Mouse (Mus musculus) ES-CJ7 (cell line): ENCODE results near the gene Aanat.

ENCODE experiments used
- DNase-seq: peaks from one replicate; pipeline ENCODE4 v3.0.0; 2011; ENCODE audit warnings: low read depth, low spot score

Aanat gene

GRCm38 (mm10) chr11:116586310-116586709 lies at the start of gene Aanat:
Gene Aanat (plus strand): TSS chr11:116586432.
- peak; percentile 78 for DNase-seq

GRCm38 (mm10) chr11:116536685-116537084 lies 49.5 kb upstream of the Aanat start:
- DNase-seq, result no peak

GRCm38 (mm10) chr11:116537388-116537787 lies 48.8 kb upstream of the Aanat start:
- DNase-seq, result no peak

DNA sequence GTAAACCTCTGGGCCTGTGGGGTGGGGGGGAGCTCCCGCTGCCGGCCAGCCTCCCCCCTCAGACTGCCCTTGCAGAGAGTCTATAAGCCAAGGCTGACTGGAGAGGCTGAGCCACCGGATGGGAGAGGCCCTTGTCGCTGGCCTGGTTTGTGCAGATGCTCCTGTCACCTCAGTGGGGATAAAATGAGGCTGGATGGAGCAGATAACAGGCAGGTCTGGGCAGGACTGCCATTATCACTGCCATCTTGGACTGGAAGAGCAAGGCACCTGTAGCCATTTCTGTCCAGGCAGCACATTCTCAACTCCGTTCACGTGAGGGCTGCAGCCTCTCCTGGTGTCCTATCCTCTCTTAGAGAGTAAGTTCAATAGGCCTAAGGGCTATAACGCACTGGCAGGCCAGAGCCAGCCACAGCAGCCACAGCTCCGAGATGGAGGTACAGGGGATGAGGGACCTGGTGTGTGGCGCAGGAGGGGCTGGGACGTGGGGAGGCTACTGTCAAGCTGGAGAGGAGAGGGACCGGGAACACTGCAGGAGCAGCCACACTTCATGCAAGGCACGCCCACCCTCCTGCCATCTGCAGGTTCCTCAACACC lies 48.0 kb upstream of the Aanat start:
- no peak for DNase-seq

DNA sequence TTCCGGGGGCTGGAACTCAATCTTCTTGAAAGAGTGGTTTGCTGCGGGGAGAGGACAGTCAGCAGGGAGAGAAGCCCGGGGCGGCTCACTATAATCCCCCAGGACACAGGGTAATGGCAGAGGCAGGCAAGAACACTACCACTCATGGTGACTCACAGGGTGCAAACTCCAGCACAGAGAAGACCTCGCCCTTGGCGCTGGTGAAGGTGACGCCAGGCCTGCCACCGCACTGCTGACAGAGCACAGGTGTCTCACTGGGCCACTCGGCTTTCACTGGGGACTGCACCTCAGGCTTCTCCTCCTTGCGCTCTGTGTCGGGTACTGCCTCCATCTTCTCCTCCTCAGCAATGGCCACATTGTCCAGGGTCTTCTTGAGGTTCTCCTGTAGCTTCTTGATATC lies 45.0 kb upstream of the Aanat start:
- no peak for DNase-seq

DNA sequence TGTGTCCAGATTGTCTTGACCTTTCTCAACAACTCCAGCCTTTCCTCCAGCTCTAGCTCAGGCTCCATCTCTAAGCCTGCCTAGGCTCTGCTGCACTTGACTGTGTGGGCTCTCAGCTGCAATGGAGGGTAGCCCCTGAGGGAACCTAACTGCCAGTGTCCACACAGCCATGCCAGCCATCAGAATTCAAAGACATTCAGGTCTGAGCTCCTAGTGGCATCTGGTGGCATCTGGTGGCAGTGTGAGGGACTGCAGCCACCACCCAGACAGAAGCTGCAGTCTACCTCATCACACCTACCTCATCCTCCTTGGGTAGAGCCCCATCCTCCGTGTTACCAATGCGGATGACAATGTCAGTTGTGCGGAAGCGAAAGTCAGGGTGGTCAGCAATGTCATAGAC lies 43.1 kb upstream of the Aanat start:
- DNase-seq, result peak; percentile 38

DNA sequence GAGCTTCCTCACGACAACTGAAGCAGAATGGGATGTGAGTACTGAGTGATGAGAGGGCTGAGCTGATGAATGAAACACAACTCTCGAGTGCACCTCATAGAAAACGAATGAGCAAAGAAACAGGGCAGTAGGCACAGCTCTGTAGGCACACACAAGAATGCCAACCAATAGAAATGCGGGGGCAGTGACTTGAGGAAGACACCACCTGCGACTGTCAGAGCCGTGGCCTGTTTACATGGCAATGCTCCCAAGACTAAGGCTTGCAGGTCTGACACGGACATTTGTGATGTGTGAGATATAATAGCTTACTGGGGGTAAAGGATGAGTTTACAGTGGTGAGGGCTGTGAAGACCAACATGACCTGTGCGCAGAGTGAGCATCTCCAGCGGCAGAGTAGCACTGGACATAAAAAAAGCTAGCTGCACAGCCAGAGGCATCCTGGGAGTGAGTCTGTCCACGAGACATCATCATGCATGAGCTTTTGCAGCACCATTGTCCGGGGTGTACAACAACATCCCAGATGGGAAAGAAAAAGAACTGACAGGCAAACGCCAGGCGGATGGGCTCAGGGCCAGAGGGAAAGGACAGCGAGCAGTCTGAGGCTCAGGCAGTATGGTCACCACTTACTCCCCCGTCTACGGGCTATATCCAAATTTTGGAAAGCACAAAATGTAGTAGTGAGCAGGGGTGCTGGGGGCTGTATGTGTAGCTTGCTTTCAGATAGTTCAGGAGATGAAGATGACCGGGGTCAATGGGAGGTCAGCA lies 38.8 kb upstream of the Aanat start:
- no peak for DNase-seq

DNA sequence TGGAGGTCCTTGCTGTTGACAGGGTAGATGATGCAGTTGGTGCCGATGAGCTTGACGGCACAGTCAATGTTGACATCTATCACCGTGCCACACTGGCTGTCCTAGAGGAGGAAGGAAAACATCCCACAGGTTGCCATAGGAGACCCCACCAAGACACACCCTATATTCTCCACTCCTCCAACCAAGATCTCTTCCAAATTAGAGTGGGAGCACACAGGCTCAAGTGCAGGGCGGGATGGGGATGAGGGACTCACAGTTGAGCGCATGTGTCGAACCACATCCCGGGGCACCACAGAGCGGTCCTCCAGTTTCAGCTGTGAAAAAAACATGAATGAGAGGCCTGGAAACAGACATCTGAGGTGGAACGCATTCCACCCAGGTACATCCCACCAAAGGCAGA lies 37.5 kb upstream of the Aanat start:
- no peak for DNase-seq

DNA sequence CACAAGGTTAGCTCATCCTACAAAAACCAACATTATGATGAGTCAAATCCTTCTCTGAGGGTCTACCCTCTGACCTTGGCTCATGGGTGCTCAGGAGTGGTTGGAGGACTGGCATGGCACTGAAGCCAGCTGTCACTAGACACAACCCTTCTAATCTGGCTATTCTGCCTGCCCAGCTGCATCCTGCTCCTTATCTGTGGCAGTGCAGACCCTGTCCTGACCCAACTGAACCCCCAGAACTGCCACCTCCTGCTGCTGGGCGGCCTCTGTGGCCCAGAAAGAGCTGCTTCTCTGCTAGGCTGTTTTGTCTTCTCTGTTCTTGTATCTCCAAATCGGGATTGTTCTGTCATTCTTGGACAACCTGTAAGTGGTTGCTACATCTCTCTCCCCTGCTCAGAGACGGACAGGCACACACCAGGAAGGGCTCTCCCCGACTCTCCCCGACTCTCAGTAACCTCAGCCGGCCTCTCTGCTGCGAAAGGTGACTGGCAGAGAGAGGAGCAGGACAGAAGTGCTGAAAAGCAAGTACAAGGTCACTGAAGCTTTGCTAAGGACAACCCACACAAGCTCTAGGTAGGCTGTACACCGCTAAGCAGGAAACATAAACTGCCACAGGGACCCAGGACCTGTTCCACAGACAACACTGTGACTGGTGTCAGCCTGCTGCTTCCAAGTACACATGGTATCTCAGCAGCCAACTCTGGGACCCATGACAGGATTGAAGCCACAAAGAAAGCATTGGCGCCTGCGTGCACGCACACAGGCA lies 36.8 kb upstream of the Aanat start:
- no peak for DNase-seq

DNA sequence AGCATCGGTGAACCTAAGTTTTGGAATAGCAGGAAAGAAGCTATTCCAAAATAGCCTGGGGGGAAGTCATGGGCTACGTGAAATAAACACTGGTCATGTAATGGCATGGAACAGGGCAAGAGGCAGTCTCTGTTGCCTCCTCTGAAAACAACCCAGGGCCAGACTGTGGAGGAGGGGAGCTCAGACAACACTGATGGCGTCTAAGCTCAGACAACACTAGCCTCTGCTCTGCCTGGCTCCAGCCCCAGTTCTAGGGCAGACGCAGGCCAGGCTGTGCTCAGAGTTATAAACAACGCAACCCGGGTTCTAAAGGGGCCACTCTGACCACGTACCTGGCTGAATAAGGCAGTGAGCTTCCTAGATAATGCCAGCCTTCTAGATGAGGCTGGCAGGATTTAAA lies 35.5 kb upstream of the Aanat start:
- no peak for DNase-seq

DNA sequence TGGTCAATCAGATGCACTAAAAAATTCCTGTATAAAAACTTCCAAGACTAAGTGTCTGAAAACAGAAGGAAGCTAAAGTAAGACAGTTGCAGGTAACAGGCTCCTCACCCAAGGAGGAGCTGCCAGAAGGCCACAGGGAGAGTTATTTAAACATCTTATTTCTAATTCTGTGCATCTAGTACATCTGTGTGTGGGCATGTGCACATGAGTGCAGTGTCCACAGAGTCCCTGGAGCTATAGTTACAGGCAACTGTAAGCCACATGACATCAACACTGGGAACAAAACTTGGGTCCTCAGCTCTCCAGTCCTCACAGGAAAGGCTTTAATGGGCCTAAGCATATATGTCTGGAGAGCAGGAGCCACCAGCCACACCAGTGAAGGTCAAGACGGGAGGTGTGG lies 34.0 kb upstream of the Aanat start:
- no peak for DNase-seq

DNA sequence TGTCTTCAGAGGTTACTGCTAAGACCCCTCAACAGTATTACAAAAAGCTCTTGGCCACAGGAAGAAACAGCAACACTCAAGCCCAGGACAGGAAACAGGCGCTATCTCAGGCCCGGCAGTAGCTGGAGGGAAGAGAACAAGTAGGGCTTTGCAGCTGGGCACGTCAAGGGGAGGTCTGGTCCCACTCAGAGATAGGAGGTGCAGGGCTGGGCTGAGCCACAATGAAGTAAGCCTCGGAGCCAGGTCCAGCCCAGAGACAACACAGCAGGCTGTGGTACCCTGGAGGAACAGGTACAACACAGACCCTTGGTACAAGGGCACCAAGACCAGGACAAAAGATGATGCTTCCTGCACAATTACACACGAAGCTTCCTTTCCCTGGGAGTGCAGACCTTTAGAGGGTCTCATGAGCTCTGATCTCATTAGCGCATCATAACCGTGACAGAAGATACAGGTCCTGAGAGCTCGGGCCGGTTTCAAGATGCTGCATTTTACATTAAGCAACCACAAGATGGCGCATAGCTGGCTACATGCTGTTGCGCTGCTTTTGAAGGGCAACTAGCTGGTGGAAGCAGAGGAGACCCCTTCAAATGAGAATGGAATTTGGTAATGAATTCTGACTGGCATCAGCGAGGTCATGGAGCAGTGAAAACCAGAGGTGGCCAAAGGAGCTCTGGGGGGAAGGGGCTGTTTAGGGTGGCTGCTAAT lies 31.9 kb upstream of the Aanat start:
- peak; percentile 79 for DNase-seq

DNA sequence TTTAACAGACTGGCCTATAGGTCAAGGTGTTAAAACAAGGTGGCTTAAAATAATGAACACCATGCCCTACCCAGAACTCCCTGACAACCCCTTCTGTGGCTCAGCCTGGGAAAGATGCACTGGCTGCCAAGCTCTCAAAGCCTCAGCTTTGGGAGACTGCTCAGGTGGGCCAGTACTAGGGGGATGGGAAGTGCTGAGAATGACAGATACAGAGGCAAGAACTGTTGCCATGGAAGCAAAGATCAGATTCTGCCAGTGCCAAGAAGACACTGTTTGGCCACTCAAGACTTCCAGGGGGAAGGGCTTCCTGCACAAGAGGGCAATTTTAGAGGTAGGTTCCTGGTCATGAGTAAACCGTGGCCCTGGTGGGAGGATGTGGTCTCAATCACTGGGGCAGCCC lies 30.7 kb upstream of the Aanat start:
- no peak for DNase-seq

DNA sequence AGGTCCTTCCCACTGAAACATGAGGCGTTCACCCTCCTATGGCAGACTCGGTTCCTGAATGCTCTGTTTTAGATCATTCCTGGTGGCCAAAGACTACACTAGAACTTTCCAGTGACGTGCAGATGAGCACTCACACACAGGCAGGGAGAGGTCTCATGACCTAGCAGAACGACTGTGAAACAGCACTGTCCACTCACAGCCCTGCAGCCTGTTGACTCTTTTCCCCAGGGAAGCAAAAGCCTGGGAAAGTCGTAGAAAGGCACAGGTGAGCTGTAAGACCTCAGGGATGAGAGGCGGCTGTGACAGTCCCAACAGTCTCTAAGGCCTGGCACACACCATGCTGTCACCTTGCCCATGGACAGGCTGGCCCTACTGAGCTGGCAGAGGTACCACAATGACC lies 29.9 kb upstream of the Aanat start:
- no peak for DNase-seq

- no peak for DNase-seq
These were observed 20.8 kb upstream of the Aanat start for GRCm38 (mm10) chr11:116565283-116566041.

DNA sequence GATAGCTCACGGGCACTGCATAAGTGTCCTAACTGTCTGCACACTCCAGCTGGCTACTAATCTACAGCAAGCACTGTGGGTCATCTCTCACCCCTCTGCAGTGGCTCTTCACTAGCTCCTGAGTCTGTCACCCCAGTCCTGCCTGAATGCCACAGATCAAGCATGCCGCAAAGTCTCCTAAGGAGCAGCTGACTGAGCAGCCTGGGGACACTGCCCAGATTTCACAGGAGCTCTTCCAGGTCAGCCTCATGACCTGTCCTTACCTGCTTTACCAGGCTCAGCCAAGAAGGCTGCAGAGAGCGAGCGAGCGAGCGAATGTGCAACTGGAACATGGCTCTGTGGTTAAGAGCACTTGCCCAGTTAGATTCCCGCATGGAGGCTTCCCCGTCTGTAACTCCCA lies 18.7 kb upstream of the Aanat start:
- DNase-seq, result no peak

- DNase-seq, result no peak
These were observed 15.4 kb upstream of the Aanat start for GRCm38 (mm10) chr11:116570821-116571220.

DNA sequence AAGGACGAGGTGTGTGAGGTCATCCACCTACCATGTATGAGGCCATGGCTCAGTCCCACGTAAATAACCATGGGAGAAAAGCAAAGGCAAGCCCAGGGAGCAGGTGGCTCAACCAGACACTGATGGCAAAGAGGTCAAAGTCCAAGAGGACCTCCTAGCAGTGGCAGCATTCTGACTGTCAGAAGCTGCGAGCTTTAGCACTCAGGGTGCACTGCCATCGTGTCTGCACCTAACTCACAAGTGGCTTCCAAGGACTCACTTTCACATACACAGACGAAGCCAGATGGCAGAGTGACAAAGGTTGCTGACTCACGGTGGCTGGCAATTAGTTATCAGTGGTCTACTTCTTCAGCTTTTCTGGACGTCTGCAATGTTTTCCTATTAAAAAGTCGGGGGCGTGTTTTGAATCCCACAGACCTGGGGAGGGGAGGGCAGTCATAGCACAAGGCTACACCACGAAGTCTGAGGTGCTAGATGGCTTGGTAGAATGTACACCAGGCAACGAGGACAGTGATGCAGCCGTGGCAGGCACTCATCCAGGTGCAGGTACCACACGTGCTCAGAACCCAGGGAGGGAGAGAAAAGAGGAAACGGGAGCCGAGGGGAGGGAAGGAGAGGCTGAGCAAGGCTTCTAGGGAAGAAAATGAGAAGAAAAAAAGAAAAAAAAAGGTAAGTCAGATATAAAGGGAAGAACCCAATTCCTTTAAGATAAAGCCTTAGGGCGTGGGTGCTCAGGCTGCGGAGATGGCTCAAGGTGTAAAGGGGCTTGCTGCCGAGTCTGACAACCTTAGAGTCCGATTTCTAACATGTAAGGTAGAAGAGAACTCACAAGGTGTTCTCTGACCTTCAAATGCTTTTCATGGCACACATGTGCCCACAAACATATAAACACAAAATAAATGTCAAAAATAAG lies 14.2 kb upstream of the Aanat start:
- no peak for DNase-seq

DNA sequence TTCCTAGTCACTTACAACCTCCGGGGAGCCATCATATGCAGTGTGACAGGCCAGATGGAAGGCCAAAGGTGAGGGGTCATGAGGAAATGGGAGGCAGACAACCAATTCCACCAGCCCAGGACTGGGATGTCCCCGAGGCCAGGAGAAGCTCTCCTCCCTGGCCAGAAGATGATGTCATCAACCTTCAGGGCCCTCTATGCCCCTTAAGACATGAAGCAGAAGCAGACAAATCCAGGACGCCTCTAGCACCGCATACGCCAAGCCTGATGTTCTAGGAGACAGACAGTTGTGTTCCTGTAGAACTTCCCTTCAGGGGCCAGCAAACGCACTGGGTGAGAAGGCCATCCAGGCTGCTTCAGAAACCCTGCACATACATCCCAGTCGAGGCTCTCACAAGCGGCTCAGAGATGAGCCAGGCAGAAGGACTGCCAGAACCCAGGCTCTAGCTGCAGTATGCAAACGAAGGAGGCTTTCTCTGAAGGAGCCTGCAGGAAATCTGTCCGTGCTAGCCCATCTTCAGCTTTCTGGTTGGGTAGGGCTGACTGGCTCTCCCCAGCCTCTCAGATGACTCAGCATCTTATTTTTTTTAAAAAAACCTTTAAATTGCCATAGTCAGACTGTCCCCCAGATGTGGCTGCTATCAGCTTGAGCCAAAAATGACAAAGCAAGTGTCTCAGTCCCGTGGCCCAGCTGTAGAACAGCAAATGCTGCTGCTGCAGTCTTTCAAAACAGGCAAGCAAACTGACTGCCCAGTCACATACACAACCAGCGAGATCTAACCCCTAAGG lies 13.3 kb upstream of the Aanat start:
- DNase-seq, result no peak

DNA sequence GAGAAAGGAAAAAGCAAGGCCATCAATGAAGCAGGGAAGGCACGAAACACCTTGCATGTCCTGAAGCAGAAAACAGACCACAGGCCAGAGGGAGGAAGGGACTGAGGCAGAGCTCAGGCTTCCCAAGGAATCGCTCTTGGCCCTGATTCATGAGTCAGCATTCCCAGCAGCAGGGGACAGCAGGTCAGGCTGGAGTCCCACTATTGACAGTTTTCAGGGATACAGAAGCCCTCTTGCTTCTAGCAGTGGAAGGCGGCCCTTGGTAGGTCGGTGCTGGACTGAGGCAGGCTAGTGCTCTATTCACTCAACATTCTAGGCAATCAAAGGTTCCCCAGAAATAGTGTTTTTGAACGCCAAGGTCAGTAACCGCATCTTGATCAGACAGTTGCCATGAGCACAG lies 11.7 kb upstream of the Aanat start:
- no peak for DNase-seq
